Mouse (Mus musculus) frontal cortex, adult 2 months (tissue): ENCODE results near the gene Phf12. TPM values are rescaled to one million over a fixed set of nuclear protein-coding genes. Genes with fewer than 3 reads are reported as not detected.
"Not testable (repeated sequence)": the region's sequence is repeated elsewhere in the genome, so short reads cannot be mapped to it uniquely, and the experiment has no call there.

Experiments used
- DNase-seq, 2 experiments: peaks; one replicate each; pipeline ENCODE4 v3.0.0; 2022; ENCODE audit warnings: low spot score in 1 of 2; ENCODE audit errors: extremely low spot score in 1 of 2
- polyA plus RNA-seq: library from polyadenylated mRNA; depleted of rRNA; stranded (reverse); fragments of >200 nt; gene quantifications from 2 replicates; pipeline ENCODE4 v1.2.3, GENCODE M21; 2012

Phf12 gene
- polyA plus RNA-seq, 1 experiment, result 45.3 TPM

DNA sequence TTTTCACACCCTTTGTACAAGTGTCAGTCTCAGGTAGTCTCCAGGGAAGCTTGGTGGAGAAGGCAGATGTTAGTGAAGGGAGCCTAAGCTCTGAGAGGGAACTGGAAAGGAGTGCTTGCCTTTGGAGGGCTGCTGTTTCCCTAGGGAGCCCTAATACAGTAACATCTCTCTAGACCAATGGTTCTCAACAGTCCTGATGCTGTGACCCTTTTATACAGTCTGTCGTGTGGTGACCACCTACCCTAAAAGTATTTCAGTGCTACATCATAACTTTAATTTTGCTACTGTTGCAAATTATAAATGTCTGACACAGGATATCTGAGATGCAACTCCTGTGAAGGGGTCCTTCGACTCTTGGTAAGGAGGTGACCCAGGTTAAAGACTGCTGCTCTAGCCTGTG is 48.0 kb downstream of the Phf12 start:
- DNase-seq, result no peak

- no peak for DNase-seq
Measured at GRCm38 (mm10) chr11:78031389-78031788, 48.8 kb downstream of the Phf12 start.

- peak; percentile 85 to 93 for DNase-seq
Measured at GRCm38 (mm10) chr11:78031947-78032808, 49.6 kb downstream of the Phf12 start, which contains the start of gene Dhrs13. Dhrs13 (plus strand) TSS chr11:78032280.

DNA sequence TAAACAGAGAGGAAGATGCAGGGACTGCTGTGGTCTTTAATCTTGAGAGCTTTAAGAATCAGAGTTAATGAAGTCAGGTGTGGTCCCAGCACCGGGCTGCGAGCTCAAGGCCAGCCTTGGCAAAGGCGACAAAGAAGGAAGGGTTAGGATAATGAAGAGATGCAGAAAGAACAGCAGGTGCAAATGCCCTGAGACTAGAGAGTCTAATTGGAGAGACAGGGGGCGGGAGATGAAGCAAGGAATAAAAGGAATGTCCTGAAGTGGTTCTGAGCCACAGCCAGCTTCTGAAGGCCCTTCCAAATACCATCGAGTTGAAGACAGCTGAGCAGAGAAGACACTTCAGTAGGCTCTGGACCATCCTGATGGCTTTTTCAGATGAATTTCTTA is 50.2 kb downstream of the Phf12 start:
- peak in 1 of 2 experiments; percentile 19 for DNase-seq

GRCm38 (mm10) chr11:78033931-78034617 is 51.5 kb downstream of the Phf12 start:
- no peak for DNase-seq

DNA sequence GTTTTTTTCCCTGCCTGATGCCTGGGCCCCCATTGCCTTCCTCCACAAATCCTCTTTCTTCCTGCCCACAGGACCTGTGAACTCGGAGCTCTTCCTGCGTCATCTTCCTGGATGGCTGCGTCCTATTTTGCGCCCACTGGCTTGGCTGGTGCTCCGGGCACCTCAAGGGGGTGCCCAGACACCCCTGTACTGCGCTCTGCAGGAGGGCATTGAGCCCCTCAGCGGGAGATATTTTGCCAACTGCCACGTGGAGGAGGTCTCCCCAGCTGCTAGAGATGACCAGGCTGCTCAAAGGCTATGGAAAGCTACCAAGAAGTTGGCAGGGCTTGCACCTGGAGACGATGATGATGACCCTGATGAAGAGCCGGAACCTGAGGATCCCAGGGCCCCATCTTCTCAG is 54.2 kb downstream of the Phf12 start:
- no peak for DNase-seq

DNA sequence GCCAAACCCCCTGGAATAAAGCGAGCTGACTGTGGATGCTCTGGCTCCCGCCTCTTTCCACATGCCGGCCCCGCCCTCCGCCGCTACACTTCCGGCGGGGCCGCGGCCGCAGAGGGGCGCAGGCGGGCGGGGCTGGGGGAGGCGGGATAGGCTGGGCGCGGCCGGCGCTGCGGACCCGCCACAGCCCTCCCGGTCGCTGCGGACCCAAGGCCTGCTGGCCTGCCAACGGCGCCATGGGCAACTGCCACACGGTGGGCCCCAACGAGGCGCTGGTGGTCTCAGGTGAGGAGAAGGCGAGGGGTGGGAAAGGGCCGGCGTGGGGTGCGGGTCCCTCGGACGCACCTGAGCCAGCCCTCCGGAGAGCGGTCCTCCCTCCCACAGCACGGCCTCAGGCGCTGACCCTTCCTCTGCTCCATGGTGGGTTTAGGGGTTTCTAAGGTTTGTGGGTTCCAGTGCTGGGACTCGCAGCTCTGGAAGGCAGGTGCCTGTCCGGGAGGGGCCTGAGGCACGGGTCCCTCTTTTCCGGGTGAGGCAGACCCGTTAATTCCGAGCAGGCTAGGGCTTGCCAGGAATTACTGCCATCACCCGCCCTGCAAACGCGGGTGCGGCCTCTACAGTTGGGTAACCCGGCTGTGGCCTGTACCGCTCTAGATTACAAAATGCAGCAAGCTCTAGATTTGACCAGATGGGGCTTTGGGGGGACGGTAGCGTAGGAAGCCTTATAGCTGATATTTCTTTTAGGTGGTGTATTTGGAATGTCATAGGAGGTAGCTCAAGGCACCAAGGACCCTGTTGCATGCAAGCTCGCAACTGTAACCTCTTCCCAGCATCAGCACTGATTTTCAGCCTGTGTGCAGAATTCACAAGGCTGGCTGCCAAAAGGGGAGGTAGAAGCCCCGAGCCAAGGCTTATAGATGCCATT is 55.5 kb downstream of the Phf12 start, which contains the start of gene Flot2:
Gene Flot2 (plus strand): TSS at position 101 of the 922 bp plus-strand sequence.
- peak in 1 of 2 experiments; percentile 35 for DNase-seq

GRCm38 (mm10) chr11:78040878-78041277 is 58.3 kb downstream of the Phf12 start:
- DNase-seq, result no peak

GRCm38 (mm10) chr11:78042290-78042870 is 59.8 kb downstream of the Phf12 start:
- DNase-seq, result not testable (repeated sequence)

DNA sequence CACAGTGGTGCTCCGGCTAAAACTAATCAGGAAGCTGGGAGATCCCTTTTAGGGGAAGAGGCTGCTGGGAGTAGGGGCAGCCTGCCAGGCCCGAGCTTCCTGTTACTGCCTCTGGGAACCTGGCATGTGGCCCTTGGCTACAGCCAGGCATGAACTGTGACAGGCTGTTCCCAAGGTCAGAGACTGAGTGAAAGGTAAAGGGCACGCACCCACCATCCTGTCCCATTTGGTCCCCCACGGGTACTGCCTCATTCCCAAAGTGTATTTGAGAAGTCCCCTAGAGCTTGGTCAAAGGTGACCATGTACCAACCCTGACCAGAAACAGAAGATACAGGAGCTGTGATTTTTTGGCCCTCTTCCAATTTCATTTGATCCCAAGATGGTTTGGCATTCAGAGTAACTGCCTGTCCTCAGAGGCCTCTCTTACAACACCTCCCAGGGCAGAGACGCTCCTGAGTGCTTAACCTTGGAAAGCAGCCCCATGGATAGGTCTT is 62.3 kb downstream of the Phf12 start:
- DNase-seq, result peak in 1 of 2 experiments; percentile 44

GRCm38 (mm10) chr11:78048637-78049036 is 66.1 kb downstream of the Phf12 start:
- DNase-seq, result not testable (repeated sequence)

DNA sequence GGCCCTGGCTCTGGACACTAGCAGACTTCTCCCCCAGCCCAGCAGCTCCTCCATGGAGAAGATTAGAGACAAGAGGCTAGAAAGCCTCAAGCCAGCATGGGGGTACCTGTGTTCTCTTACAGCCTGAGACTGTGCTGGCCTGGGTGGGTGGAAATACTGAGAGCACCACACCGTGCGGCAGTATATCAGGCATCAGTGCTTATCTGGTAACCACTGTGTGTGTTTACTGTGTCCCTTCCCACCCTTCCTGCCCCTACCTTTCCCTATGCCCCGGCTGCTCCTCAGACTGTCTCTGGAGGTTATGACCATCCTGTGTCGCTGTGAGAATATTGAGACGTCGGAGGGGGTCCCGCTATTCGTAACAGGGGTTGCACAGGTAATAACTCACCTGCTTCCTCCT is 70.5 kb downstream of the Phf12 start:
- no peak for DNase-seq

GRCm38 (mm10) chr11:78056946-78057345 is 74.4 kb downstream of the Phf12 start:
- no peak for DNase-seq

GRCm38 (mm10) chr11:78059833-78060757 is 77.5 kb downstream of the Phf12 start:
- DNase-seq, result peak in 1 of 2 experiments; percentile 63

- DNase-seq, result no peak
Measured at GRCm38 (mm10) chr11:78062563-78062962, 80.0 kb downstream of the Phf12 start.

DNA sequence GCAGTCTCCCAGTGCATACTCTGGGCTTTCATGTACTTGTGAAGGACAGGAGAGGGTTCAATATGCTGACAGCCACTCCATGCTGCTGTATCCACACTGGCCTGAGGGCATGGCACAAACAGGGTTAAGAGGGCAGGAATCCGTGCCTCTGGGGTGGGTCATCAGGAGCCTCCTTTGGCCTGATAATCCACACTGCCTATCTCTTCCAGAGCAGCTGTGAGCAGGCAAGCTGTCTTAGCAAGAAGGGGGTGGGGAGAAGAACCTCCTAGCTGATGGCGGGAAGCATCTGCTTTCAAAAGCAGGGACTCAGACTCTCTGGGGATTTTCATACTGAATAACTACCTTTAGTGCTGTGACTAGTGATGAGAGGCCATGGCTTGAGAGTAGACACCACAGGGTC is 83.4 kb downstream of the Phf12 start:
- DNase-seq, result no peak

DNA sequence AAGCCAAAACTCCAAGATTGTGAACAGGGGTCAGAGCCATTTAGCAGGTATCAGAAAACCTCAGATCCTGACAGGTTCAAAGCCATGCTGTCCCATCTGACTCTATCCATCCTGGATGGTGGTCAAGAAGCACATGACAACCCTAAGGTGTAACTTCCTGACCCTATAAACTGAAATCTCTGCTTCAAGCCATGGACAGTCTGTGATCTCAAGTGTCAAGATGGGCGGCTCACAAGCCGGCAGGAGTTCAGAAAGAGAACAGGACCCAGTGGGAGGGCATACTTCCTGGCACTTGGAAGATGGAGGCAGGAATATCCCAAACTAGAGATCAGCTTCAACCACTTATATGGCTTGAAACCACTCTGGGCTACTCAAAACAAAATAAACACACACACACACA is 84.1 kb downstream of the Phf12 start:
- DNase-seq, result no peak

DNA sequence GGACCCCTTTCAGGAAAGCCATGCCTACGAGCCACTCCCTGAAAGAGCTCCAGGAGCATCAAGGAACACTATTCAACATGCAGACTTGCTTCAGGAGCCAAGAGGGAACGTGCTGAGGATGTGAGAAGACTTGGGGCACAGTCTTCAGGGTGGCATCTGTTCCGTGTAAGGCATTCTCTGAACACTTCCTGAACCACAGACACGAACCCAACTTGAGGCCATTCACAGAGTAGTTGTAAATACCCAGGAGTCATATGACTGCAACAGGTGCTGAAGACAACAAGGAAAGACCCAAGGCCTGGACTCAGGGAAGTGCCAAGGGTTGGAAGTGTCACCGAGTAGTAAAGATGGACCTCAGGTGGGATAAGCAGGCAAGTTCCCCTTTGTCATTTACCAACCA is 85.0 kb downstream of the Phf12 start:
- DNase-seq, result no peak

DNA sequence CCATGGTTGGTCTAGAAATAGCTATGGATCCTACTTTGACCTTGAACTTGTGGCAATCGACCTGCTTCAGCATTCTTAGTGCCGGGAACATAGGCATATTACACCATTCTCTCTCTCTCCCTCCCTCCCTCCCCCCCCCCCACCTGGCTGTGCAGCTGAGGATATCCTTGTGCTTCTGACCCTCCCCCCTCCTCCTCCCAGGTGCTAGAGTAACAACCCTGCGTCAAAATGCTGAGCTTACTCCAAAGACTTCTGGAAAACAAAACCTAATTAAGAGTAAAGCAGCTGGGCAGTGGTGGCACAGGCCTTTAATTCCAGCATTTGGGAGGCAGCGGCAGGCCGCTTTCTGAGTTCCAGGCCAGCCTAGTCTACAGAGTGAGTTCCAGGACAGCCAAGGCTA is 86.6 kb downstream of the Phf12 start:
- no peak for DNase-seq
